Mouse (Mus musculus) CD8-positive naive resting alpha-beta T cell, adult 57 days (primary cell): Measurements from ENCODE around the gene Galr2. TPM values are rescaled to one million over a fixed set of nuclear protein-coding genes. Genes with fewer than 3 reads are reported as not detected.

Source experiments
- total RNA-seq: library from RNA; stranded (reverse); gene quantifications from one replicate; pipeline ENCODE4 v1.2.4, GENCODE M21; 2023

The Galr2 gene
- not detected for total RNA-seq

GRCm38 (mm10) chr11:116280751-116281663 lies at the start of gene Galr2:
Gene Galr2, plus strand, starts transcription at chr11:116280939.

GRCm38 (mm10) chr11:116237742-116238395 lies 42.9 kb upstream of the Galr2 start, which contains the start of gene Evpl:
Gene Evpl, minus strand, starts transcription at chr11:116238077.

GRCm38 (mm10) chr11:116274045-116274666 lies 6.6 kb upstream of the Galr2 start, which contains the start of gene Srp68:
Gene Srp68, minus strand, starts transcription at chr11:116274217.

GRCm38 (mm10) chr11:116307019-116307725 lies 26.4 kb downstream of the Galr2 start, which contains the start of gene Exoc7:
Gene Exoc7, minus strand, starts transcription at chr11:116307233.

Other genes with a start within 250 kb of the Galr2 start
- gene Unc13d, start 203.0 kb upstream of the Galr2 start, total RNA-seq = 83.7 TPM
- gene Wbp2, start 193.9 kb upstream of the Galr2 start, total RNA-seq = 162 TPM
- gene Trim47, start 153.7 kb upstream of the Galr2 start, total RNA-seq = 1.2 TPM
- gene Trim65, start 149.8 kb upstream of the Galr2 start, total RNA-seq = 30.8 TPM
- gene Mrpl38, start 142.1 kb upstream of the Galr2 start, total RNA-seq = 58.7 TPM
- 31.6 TPM for gene Fbf1, start 112.8 kb upstream of the Galr2 start, total RNA-seq
- gene Ten1, start 82.1 kb upstream of the Galr2 start, total RNA-seq = 37.4 TPM
- gene Acox1, start 81.9 kb upstream of the Galr2 start, total RNA-seq = 35.3 TPM
- gene Evpl, start 42.9 kb upstream of the Galr2 start, total RNA-seq = 0.21 TPM
- gene Srp68, start 6.7 kb upstream of the Galr2 start, total RNA-seq = 62.3 TPM
- gene Exoc7, start 26.3 kb downstream of the Galr2 start, total RNA-seq = 53.4 TPM
- not detected for gene Foxj1, start 54.5 kb downstream of the Galr2 start, total RNA-seq
- 10.5 TPM for gene Rnf157, start 132.1 kb downstream of the Galr2 start, total RNA-seq
- gene Ubald2, start 153.2 kb downstream of the Galr2 start, total RNA-seq = 101 TPM
- gene Qrich2, start 185.3 kb downstream of the Galr2 start, total RNA-seq = not detected
- gene Prpsap1, start 213.3 kb downstream of the Galr2 start, total RNA-seq = 81.2 TPM
- gene Sphk1, start 250.0 kb downstream of the Galr2 start, total RNA-seq = 0.12 TPM